Mouse (Mus musculus): ENCODE measurements around the gene Olfr12.

Gene Olfr12

DNA sequence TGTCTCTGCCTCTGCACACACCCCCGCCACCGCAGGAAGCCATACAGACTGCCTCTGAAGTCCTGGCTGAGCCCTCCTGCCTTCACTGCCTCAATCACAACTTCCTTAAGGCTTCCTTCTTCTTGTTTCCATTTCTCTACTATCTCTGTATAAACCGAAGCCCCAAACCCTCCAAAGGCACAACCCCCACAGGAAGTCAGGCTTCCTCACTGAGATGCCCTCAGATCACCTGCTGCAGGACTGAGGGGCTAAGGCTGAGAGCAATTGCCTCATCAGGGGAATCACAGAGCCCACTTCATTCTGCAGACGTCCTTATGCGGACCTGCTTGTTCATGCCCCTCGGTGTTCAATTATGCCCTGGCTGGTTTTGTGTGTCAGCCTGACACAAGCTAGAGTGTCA is 22.8 kb downstream of the Olfr12 start:
- in situ Hi-C loops (cut with MboI, MseI) = no loop called here

DNA sequence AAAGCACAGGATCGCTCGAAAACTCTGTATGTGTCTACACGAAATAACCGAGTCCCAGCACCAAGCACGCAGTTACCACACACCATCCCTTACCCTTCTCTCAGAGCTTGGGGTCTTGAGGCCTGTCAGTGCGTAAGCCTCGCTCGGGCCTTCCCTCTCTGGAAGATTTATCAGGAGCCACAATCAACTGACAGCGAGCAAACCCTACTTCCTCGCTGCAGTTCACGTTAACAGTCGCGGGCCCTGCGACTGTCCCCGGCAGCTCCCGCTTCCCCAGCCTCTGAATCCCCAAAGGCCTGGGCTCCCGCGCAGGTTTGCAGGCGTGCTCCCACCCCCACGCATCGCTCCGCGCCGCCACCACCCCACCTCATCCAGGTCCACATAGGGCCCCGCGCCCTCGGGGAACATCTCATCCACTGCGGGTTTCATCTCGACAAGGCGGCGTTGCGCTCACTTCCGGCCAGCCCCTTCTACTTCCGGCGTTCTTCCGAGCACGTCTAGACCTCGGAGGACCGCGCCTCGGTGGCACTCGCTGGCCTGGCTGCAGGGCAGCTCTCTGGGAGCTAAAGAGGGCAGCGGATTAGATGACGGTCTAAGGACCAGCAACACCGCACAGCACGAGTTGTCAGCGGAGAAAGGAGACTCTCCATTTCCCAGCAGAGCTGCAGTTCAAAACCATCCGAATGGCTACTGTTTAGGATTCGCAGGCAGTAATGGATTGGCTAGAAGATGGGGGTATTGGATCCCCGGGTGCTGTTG is 24.1 kb downstream of the Olfr12 start, which contains the start of gene Cops9:
Gene Cops9, minus strand, starts transcription at position 472 of the 759 bp plus-strand sequence.
- in situ Hi-C loops (cut with MboI, MseI) = no loop called here

DNA sequence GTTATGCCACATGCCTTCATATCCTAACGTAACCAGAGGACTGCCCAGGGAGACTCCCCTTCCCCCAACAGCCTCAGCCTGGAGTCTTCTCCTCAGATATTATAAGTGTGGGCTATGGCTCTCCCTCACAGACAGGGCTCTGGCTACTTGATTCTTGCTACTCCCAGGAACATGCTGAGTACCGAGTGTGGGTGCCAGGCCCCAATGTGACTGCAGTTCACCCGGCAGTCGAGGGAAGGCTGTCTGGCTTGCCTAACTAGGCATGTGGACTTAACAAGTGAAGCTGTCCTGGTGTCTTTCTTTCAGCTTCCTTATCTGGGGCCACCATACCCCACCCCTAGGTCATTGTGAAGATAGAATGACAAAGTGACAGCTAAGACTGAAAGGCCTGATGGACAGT is 26.1 kb downstream of the Olfr12 start:
- in situ Hi-C loops (cut with MboI, MseI) = no loop called here

DNA sequence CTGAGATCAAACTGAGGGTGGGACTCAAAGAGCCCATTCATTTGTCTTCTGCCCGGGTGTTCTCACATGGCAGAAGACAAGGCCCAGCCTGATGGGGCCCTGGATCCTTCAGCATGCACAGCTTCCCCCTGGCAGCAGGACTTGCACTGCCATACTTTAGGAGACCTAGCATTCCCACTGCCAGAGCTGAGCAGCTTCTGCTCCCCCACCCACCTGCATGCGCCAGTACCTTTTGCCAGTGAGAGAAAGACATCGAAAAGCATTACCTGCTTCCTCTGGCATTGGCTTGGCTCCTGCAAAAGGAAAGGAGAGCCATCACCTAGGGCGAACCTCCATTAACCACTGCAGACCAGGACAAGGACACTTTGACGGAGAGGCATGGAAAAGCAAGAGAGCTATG is 27.3 kb downstream of the Olfr12 start:
- in situ Hi-C loops (cut with MboI, MseI) = no loop called here

DNA sequence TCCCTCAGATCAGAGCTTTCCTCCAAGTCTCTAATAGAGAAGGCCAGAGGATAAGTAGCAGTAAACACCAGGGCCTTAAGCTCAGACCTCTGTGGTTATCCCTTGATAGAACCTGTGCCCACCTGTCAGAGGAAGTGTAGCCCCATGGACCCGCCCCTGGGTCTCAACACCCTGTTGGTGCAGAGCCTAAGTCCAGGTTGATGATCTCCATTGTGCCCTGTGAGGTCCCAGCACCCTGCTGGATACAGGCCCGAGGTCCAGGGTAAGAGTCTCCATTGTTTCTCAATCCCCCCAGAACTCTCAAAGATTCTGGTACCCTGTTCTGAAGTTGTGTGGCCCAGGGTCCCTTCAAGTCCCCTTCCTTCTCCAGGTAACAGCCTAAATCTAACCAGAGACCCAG is 28.5 kb downstream of the Olfr12 start:
- in situ Hi-C loops (cut with MboI, MseI) = no loop called here

DNA sequence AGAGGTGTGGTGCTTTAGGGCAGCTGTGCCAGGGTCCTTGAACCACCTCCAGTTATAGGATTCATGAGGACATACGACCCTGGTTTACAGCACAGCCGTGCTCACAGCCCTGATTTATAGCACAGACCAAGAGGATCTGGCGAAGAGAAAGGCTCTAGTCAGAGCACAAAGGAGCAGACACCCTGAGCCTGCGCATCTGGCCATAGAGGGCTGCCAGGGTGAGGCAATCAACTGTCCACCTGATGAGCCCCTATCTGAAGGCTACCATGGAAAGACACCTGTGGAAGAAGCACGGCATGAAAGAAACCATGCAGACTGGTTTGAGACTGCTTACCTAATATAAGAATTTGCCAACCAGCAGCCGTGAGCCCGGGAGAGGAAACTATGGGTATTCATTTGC is 29.0 kb downstream of the Olfr12 start:
- in situ Hi-C loops (cut with MboI, MseI) = no loop called here

DNA sequence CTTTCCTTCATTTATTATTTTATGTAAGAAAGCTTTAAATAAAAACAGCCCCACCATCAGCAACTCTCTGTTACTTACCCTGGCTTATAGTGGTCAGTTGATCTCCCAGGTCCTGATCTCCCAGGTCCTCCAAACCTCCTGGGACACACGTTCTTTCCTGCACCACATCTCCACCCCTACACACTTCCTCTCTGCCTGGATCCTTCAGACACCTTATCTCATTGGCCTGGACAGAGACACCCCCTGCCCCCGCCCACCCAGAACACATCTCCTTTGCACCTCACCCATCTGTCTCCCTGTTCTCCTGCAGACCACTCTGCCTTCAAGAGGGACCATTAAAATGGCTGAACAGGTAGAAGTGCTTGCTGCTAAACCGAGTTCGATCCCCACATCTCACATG is 29.4 kb downstream of the Olfr12 start:
- in situ Hi-C loops (cut with MboI, MseI) = no loop called here

DNA sequence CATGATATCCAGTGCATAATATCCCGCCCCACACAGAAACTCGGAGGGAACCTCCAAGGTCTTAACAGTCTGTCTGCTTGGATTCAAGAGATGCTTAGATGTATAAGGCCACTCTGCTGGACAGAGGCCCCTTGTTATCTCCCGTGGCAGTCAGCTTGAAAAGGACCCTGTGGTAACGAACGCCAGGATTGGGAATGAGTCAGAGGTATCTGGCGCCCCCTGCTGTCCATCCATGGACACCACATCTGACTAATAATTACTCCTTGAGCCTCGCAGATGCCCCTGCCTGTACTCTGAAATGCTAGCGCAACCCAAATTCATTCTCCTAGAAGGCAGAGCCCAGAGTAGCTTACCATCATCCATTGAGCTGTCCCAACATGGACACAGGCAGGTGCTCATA is 30.2 kb downstream of the Olfr12 start:
- in situ Hi-C loops (cut with MboI, MseI) = no loop called here

DNA sequence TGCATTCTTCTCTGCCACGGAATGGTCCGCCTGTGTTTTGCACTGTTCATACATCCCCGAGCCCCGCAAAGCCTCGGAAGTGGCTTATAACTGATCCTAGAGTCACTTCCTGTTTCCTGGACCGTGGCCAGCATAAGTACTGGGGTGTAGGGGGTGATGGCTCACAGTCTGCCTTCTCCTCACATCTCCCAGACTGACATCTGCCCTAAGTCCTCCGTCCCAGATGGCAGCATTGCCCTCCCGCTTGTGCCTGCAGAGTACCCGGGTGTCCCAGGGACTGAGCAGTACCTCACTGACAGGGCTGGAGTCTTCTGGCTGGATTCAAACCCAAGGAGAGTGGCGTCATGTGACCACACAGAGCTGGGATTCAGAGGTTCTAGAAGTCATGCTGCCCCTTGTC is 30.6 kb downstream of the Olfr12 start:
- in situ Hi-C loops (cut with MboI, MseI) = no loop called here

DNA sequence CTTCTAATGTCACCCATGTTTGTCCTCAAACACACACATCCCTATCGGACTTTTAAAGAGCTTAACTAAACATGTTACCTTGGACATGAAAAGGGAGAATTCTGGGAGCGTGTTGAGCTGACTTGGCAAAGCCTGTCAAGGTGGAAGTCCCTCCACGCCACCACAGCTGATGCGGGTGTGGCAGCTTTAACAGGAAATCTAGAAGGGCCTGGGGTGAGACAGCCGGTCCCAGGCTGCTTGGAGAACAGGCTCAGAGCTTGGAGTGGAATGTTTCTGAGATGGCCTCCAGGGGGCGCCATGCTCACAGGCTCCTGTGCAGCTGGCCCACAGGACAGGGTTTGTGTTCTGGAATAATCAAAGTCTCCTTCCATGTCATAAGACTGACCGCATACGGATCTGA is 31.1 kb downstream of the Olfr12 start, which contains the start of gene Otos:
Gene Otos, minus strand, starts transcription at position 169 of the 400 bp plus-strand sequence.
- in situ Hi-C loops (cut with MboI, MseI) = no loop called here

DNA sequence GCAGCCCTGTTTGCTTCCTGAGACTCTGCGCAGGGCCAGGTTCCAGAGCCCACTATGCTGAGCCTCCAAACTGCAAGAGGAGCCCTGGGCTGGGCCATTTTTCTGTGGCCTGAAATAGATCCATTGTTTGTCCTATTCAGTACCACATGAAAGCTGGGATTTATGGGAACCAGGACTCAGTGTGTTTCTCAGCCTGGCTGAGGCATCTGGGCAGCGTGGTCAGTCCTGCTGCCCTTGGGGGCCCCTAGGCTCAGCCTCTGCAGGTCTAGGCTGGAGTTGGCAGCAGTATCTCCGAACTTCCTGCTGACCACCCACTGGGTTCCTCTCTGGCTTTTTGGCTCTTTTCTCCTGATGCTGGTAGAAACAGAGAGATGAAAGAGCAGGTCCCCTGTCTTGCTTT is 33.9 kb downstream of the Olfr12 start:
- in situ Hi-C loops (cut with MboI, MseI) = no loop called here

DNA sequence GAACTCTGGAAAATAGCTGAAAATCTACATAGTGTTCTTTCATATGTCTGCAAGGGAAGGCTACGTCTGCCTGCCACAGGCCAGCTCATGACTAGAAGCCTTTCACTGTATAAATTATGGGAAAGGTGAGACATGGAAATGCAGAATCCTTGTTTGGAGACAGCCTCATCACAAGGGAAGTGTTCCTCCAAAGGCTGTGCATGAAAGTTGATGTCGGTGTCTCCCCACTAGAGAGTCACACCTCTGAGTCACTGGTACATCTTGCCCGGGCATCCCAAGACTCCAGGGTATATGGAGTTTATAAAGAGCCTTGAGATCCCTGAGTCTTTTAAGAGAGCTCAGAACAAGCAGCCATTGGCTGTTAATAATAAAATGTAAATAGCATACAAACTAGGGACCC is 35.6 kb downstream of the Olfr12 start:
- in situ Hi-C loops (cut with MboI, MseI) = no loop called here

DNA sequence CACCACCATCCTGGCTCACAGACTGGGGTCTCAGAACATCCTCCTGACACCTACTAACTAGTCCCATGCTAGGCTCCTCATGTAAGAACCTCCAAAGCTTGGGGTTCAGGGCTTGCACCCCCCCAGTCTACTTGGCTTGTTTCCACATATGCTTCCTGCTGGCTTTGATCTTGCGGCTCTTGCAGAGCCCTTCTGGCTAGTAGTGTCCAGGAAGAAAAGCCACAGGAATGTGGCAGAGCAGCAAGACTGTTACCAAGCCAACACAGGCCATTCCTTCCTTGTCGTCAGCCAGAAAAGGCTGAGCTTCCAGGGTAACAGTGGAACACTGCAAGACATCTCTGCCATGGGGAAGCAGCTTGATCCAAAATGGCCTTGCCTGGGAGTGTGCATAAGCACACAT is 37.1 kb downstream of the Olfr12 start:
- in situ Hi-C loops (cut with MboI, MseI) = no loop called here

DNA sequence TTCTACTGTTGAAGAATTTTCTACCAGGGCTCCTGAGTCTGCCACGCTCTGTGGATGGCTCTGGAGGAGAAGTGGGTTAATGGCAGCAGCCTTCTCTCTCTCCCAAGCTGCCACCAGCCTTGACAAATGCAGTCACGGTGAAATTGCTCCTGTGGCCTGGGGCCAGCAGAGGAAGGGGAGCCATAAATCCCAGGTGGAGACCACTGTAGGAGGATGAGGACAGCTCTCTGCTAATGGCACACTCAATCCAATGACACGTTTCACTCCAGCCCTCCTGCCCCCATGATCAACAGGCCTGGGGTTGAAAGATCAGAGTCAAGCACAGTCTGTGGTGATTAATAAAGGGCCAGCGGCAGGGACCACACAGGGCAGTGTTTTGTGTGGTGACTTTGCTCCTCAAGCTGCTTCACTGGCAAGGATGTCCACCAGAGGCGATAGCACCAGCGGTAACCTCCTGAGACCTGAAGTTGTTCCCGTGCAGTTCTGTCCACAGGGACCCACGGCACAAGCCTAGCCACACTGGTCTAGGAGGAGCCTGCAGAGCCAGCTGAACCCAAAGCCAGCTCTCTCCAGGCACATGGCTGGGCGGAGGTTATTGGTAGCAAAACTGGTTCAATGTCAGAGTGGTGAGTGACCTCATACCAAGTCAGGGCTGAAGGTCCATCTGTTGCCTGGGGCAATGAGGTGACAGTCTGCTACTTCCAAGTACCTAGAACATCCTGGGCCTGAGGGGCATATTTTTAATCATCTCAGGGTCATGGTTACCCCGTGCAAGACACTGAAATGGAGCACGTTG is 39.6 kb downstream of the Olfr12 start:
- in situ Hi-C loops (cut with MboI, MseI) = no loop called here

DNA sequence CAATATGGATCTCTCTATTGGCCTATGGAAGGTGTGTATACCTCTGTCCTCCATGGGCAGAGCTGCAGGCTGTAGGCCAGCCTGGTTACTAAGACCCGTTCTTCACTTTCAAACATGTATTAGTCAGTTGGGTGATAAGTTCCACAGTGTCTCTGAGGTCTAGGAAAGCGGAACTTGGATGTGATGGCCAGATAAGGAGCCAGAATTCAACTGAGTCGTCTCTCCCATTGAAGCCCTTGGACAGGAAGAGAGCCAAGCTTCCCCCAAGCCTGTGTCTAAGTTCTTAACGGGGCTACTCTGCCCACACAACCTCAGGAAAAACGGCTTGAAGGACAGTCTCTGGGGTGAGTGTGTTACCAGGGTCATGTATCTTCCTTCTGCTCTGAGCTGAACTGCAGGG is 41.8 kb downstream of the Olfr12 start:
- in situ Hi-C loops (cut with MboI, MseI) = no loop called here

DNA sequence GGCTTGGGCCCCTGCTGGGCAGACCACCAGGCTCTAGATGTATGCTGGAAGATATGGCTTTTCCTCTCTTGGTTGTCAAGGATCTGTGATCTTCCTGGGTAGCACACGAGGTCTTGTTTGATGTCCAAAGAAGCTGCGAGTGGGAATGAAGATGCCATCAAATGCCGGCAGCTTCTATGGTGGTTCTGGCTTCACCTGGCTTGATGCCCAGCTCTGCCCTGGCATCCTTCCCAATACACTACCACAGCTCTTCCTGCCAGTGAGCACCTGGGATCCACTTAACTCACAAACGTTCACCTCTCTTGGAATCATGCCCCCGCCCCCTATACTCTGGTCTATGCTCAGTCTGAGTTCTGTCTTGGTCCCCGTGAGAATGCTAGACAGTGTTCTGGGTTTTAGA is 49.5 kb downstream of the Olfr12 start:
- in situ Hi-C loops (cut with MboI, MseI) = no loop called here

DNA sequence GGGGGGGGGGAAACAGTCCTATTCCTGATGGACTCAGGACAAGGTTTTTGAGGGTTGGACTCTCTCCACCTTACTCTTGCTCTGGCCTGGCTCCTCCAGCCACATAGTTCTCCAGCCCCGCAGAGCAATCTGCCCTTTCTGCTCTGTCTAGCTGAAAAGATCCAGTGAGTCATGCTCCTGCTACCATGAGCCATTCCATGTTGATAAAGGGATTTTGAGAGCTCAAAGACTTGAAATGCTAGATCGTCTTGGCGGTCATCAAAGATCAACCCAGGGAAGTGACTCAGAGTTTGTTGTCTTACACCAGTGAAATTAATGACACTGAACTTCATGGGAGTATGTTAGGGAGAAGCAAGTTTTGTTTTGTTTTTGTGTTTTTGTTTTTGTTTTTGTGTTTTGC is 51.8 kb downstream of the Olfr12 start:
- in situ Hi-C loops (cut with MboI, MseI) = no loop called here

DNA sequence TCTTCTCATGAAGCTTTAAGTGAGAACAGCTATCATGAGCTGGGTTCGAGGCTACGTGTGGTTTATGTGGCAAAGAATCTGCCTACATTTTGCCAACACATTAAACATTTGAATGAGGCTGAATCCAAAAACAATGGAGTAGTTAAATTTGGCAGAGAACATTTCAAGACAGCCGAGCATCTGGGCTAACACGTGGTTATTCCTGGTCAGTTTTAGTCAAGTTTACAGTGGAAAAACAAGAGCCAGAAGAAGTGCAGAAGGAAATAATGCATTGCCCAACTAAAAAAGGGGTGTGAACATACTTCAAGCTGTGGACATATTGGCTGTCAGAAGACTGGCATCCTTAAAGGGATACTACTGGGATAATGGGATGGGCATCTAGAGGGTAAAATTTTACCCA is 53.7 kb downstream of the Olfr12 start:
- in situ Hi-C loops (cut with MboI, MseI) = no loop called here

Measured in T-helper 2 cell (primary cell).